Mouse (Mus musculus) kidney, adult 2 months (tissue): ENCODE measurements at regions not wholly inside any gene's neighbourhood (a gene's known extent, or its start where the extent isn't known, plus 50 kb on each side); places are given as distances from the start of the nearest gene placed in this dataset.

Experiments used
- CTCF ChIP-seq: fragments of 200-500 bp; conservative IDR thresholded peaks from 2 replicates; pipeline ENCODE4 v1.5.1; 2011; ENCODE audit warnings: low read depth, mild to moderate bottlenecking, control low read depth, low read length, moderate library complexity, mixed read lengths; ENCODE audit not compliant: insufficient read depth, insufficient read length
- POLR2A ChIP-seq: fragments of 200-500 bp; IDR thresholded peaks from one replicate; pipeline ENCODE4 v1.6.1; 2011; ENCODE audit warnings: low read depth, low read length, control low read depth

GRCm38 (mm10) chr4:152733017-152733416 is 255.3 kb upstream of the Kcnab2 start:
- TF ChIP-seq CTCF (no peak), POLR2A (no peak)
